Mouse (Mus musculus) kidney, adult 2 months (tissue): ENCODE measurements at regions not wholly inside any gene's neighbourhood (a gene's known extent, or its start where the extent isn't known, plus 50 kb on each side); places are given as distances from the start of the nearest gene placed in this dataset.

ENCODE experiments used
- CTCF ChIP-seq: fragments of 200-500 bp; conservative IDR thresholded peaks from 2 replicates; pipeline ENCODE4 v1.5.1; 2011; ENCODE audit warnings: low read depth, mild to moderate bottlenecking, control low read depth, low read length, moderate library complexity, mixed read lengths; ENCODE audit not compliant: insufficient read depth, insufficient read length
- POLR2A ChIP-seq: fragments of 200-500 bp; IDR thresholded peaks from one replicate; pipeline ENCODE4 v1.6.1; 2011; ENCODE audit warnings: low read depth, low read length, control low read depth

DNA sequence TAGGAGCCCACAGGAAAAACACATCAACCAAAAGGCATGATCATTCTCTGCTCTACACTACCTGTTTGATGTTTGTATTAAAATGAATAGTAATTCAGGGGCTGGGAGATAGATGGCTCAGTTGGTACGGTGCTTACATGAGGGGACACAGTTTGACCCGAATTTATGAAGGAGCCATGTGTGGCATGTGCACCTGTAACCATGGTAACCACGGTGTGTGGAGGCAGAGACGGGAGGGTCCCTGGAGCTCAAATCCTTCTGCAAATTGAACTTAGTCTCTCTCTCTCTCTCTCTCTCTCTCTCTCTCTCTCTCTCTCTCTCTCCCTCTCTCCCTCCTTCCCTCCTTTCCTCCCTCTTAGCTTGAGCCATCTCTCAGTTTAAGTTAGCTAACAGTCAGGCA, 139.1 kb upstream of the Mdm1 start:
- TF ChIP-seq CTCF (no peak), POLR2A (no peak)
